Mouse (Mus musculus): ENCODE results near the gene Ralgps1. TPM values are rescaled to one million over a fixed set of nuclear protein-coding genes. Genes with fewer than 3 reads are reported as not detected.

Gene Ralgps1
- polyA plus RNA-seq, 1 experiment from 2014 or later: 19.5 TPM

DNA sequence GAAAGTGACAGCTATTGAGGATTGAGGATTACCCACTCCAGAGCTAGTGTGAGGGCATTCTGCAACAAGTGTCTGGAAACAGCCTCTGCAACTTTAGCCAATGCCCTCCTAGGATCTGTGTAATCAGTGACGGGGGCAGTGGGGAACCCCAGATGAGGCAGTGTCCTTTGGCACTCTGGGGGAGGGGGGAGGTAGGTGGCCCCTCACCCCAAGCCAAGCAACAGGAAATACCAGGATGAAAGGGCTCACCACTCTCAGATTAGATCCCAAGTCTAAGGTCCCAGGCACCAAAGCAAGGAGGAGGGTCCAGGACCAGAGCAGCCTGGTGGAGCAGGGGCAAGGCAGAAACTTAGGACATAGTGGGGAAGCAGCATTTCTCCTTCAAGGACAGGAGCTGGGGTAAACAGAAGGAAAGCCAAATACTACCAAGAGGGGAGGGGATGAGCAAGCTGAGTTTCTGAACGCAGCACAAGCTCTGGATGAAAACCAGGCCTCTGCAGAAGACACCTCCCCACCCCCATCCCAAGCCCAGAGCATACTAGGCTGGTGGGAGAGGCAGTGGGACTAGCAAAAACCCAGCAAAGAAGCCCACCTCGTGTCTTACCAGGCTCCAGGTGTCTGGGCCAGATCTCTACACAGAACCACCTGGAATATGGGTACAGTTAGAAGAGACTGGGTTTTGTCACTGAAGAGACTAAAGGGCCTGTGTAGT lies 121.2 kb downstream of the Ralgps1 start:
- Histone ChIP-seq H3K27ac (ENCODE audit: low read depth, low read length) (no peak overlapping the region), H3K4me2 (ENCODE audit: low read depth, low read length, severe bottlenecking) (no peak overlapping the region), H3K4me1 (replicated peaks; ENCODE audit: control insufficient read depth, insufficient read depth, low read length) (no peaks in the 10 kb centered on the region), H3K9ac (ENCODE audit: low read length) (no peak overlapping the region), H3K27me3 (ENCODE audit: control insufficient read depth, insufficient read depth, low read length) (no peaks in the 10 kb centered on the region), H3K36me3 (ENCODE audit: control insufficient read depth, insufficient read depth, low read length) (no peaks in the 10 kb centered on the region), H3K4me3 (ENCODE audit: low read depth, low read length) (no peak overlapping the region), H3K9me3 (ENCODE audit: control insufficient read depth, low read length) (no peaks in the 10 kb centered on the region)
- DNase-seq (ENCODE audit: low spot score): no peak
- no peak for ATAC-seq (replicated peaks; ENCODE audit: low FRiP score)
- 72% methylated on average over 3 of the region's 3 CpGs for WGBS

GRCm38 (mm10) chr2:33248549-33248948 lies 122.7 kb downstream of the Ralgps1 start:
- no peaks in the 10 kb centered on the region for H3K9me3 ChIP-seq (ENCODE audit: control insufficient read depth, low read length)
- no peak for ATAC-seq (replicated peaks; ENCODE audit: low FRiP score)
- WGBS: 90% methylated on average over 7 of the region's 7 CpGs
- no peak overlapping the region for H3K4me3 ChIP-seq (ENCODE audit: low read depth, low read length)
- H3K36me3 ChIP-seq (ENCODE audit: control insufficient read depth, insufficient read depth, low read length): no peaks in the 10 kb centered on the region
- H3K9ac ChIP-seq (ENCODE audit: low read length): no peak overlapping the region
- no peaks in the 10 kb centered on the region for H3K27me3 ChIP-seq (ENCODE audit: control insufficient read depth, insufficient read depth, low read length)
- H3K27ac ChIP-seq (ENCODE audit: low read depth, low read length): no peak overlapping the region
- DNase-seq (ENCODE audit: low spot score): no peak
- no peak overlapping the region for H3K4me2 ChIP-seq (ENCODE audit: low read depth, low read length, severe bottlenecking)
- H3K4me1 ChIP-seq (replicated peaks; ENCODE audit: control insufficient read depth, insufficient read depth, low read length): no peaks in the 10 kb centered on the region

DNA sequence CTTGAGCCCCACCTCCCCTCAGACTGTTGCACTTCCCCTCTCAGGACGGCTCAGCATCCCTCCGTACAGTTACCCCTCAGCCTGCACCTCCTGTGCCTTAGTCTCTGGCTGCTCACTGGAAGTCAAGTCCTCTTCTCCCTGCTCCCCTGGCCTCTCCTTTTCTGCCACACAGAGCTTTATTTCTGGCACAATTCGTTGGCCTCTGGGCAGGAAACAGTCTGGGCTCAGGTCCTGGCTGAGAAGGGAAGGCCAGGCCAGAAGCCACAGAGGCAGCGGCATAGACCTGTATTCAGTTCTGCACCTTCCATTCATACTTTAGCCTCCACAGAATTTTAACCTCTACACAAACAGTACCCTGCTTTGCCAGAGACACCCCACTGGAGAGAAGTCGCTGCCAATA lies 124.4 kb downstream of the Ralgps1 start:
- Histone ChIP-seq H3K9me3 (ENCODE audit: control insufficient read depth, low read length) (no peaks in the 10 kb centered on the region), H3K36me3 (ENCODE audit: control insufficient read depth, insufficient read depth, low read length) (no peaks in the 10 kb centered on the region), H3K4me1 (replicated peaks; ENCODE audit: control insufficient read depth, insufficient read depth, low read length) (no peaks in the 10 kb centered on the region), H3K9ac (ENCODE audit: low read length) (no peak overlapping the region), H3K4me3 (ENCODE audit: low read depth, low read length) (no peak overlapping the region), H3K27me3 (ENCODE audit: control insufficient read depth, insufficient read depth, low read length) (no peaks in the 10 kb centered on the region), H3K27ac (ENCODE audit: low read depth, low read length) (no peak overlapping the region), H3K4me2 (ENCODE audit: low read depth, low read length, severe bottlenecking) (no peak overlapping the region)
- 85% methylated on average over 5 of the region's 5 CpGs for WGBS
- no peak for DNase-seq (ENCODE audit: low spot score)
- no peak for ATAC-seq (replicated peaks; ENCODE audit: low FRiP score)

DNA sequence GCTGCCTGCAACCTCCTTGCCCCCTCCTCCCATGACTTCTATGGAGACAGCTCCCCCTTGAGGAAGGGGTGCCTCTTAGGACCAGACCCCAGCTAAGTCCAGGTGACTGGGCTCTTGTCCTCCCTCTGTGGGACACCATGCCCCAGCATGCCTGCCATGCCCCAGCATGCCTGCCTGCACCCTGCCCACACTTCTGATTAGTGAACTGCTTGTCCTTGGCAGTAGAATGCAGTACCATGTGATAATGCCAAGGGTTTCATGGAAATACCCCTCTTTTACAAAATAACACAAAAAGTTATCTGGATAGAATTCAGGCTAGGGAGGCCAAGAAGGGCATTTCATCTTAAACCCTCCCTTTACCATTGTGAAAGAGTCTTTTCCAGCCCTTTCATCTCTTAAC lies 125.9 kb downstream of the Ralgps1 start:
- H3K4me3 ChIP-seq (ENCODE audit: low read depth, low read length): no peak overlapping the region
- ATAC-seq (replicated peaks; ENCODE audit: low FRiP score) (no peak), DNase-seq (ENCODE audit: low spot score) (no peak)
- H3K36me3 ChIP-seq (ENCODE audit: control insufficient read depth, insufficient read depth, low read length): no peaks in the 10 kb centered on the region
- no peak overlapping the region for H3K4me2 ChIP-seq (ENCODE audit: low read depth, low read length, severe bottlenecking)
- no peaks in the 10 kb centered on the region for H3K27me3 ChIP-seq (ENCODE audit: control insufficient read depth, insufficient read depth, low read length)
- no peaks in the 10 kb centered on the region for H3K4me1 ChIP-seq (replicated peaks; ENCODE audit: control insufficient read depth, insufficient read depth, low read length)
- no peak overlapping the region for H3K27ac ChIP-seq (ENCODE audit: low read depth, low read length)
- no peaks in the 10 kb centered on the region for H3K9me3 ChIP-seq (ENCODE audit: control insufficient read depth, low read length)
- no peak overlapping the region for H3K9ac ChIP-seq (ENCODE audit: low read length)

DNA sequence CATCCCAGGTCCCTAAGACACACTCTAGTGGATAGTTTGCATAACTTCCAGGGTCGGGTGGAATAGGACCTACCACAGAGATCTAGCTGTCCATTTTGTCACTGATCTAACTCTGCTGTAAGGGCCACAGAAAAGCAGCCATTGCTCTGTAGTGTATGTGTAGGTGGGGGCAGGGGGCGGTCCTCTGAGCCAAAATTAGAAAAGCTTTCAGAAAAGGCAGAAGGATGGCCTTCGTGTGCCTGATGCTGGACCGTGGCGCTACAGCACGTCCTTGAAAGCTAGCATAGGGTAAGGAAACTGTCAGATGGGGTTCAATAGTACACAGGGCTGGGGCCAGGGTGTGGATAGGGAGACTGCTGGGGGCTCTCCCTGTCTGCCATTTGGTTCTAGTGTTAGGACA lies 126.4 kb downstream of the Ralgps1 start:
- no peaks in the 10 kb centered on the region for H3K9me3 ChIP-seq (ENCODE audit: control insufficient read depth, low read length)
- WGBS: 84% methylated on average over 6 of the region's 6 CpGs
- H3K36me3 ChIP-seq (ENCODE audit: control insufficient read depth, insufficient read depth, low read length): no peaks in the 10 kb centered on the region
- no peak overlapping the region for H3K4me2 ChIP-seq (ENCODE audit: low read depth, low read length, severe bottlenecking)
- DNase-seq (ENCODE audit: low spot score) (no peak), ATAC-seq (replicated peaks; ENCODE audit: low FRiP score) (no peak)
- no peaks in the 10 kb centered on the region for H3K27me3 ChIP-seq (ENCODE audit: control insufficient read depth, insufficient read depth, low read length)
- no peaks in the 10 kb centered on the region for H3K4me1 ChIP-seq (replicated peaks; ENCODE audit: control insufficient read depth, insufficient read depth, low read length)
- H3K9ac ChIP-seq (ENCODE audit: low read length): no peak overlapping the region
- no peak overlapping the region for H3K4me3 ChIP-seq (ENCODE audit: low read depth, low read length)
- H3K27ac ChIP-seq (ENCODE audit: low read depth, low read length): no peak overlapping the region

- ATAC-seq (replicated peaks; ENCODE audit: low FRiP score) (no peak), DNase-seq (ENCODE audit: low spot score) (no peak)
- H3K4me2 ChIP-seq (ENCODE audit: low read depth, low read length, severe bottlenecking): no peak overlapping the region
- no peaks in the 10 kb centered on the region for H3K36me3 ChIP-seq (ENCODE audit: control insufficient read depth, insufficient read depth, low read length)
- no peak overlapping the region for H3K27ac ChIP-seq (ENCODE audit: low read depth, low read length)
- H3K27me3 ChIP-seq (ENCODE audit: control insufficient read depth, insufficient read depth, low read length): no peaks in the 10 kb centered on the region
- WGBS: 91% methylated on average over 6 of the region's 6 CpGs
- H3K9me3 ChIP-seq (ENCODE audit: control insufficient read depth, low read length): no peaks in the 10 kb centered on the region
- H3K4me1 ChIP-seq (replicated peaks; ENCODE audit: control insufficient read depth, insufficient read depth, low read length): no peaks in the 10 kb centered on the region
- no peak overlapping the region for H3K4me3 ChIP-seq (ENCODE audit: low read depth, low read length)
- no peak overlapping the region for H3K9ac ChIP-seq (ENCODE audit: low read length)
Observed at GRCm38 (mm10) chr2:33237581-33237980, 133.7 kb downstream of the Ralgps1 start.

DNA sequence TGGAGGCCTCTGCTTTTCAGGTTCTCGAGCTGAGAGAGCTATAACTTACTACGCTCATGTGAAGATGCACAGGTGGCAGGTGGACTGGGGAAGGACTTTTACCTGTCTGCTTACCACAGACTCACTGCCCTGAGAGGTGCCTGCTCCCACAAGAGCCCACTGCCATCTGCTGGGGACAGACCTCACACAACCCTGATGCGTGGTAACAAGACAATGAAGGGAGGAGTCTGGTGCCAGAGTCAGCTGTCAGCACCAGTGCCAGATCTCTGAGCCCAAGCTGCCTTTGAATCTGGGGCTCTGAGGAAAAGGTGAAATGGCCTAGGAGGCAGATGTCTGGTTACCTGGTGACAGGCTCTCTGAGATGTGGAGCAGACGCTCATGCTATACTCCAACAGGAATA lies 136.4 kb downstream of the Ralgps1 start:
- H3K9me3 ChIP-seq (ENCODE audit: control insufficient read depth, low read length): no peaks in the 10 kb centered on the region
- H3K27me3 ChIP-seq (ENCODE audit: control insufficient read depth, insufficient read depth, low read length): no peaks in the 10 kb centered on the region
- no peak overlapping the region for H3K27ac ChIP-seq (ENCODE audit: low read depth, low read length)
- H3K4me1 ChIP-seq (replicated peaks; ENCODE audit: control insufficient read depth, insufficient read depth, low read length): no peaks in the 10 kb centered on the region
- no peak overlapping the region for H3K4me2 ChIP-seq (ENCODE audit: low read depth, low read length, severe bottlenecking)
- no peaks in the 10 kb centered on the region for H3K36me3 ChIP-seq (ENCODE audit: control insufficient read depth, insufficient read depth, low read length)
- H3K4me3 ChIP-seq (ENCODE audit: low read depth, low read length): no peak overlapping the region
- DNase-seq (ENCODE audit: low spot score): no peak
- WGBS: 88% methylated on average over 4 of the region's 4 CpGs
- H3K9ac ChIP-seq (ENCODE audit: low read length): no peak overlapping the region
- no peak for ATAC-seq (replicated peaks; ENCODE audit: low FRiP score)

DNA sequence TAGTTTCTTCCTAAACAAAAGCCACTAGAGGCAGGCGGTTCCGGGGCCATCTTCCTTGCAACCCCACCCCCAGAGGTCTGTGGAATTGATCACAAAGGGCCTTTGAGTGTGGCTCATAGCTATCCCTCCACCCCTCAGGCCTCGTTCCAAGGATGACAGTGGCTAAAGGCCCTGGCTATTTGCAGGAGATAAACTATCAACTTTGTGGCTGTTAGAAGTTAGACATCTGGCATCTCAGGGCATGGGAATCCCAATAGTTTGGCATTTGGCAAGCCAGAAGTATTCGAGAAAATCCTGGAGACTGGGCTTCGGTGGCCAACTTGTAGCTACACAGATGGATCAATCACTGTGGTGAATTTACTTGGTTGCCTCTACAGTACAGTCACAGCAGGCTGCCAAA lies 137.4 kb downstream of the Ralgps1 start:
- no peak for ATAC-seq (replicated peaks; ENCODE audit: low FRiP score)

More for the DNA sequence above, 137.4 kb downstream of the Ralgps1 start:
- Histone ChIP-seq H3K4me2 (ENCODE audit: low read depth, low read length, severe bottlenecking) (no peak overlapping the region), H3K9me3 (ENCODE audit: control insufficient read depth, low read length) (no peaks in the 10 kb centered on the region), H3K36me3 (ENCODE audit: control insufficient read depth, insufficient read depth, low read length) (peaks cover 3% of the 10 kb centered on the region; the same call in 1 of the 2 replicates), H3K4me3 (ENCODE audit: low read depth, low read length) (no peak overlapping the region), H3K27ac (ENCODE audit: low read depth, low read length) (no peak overlapping the region), H3K27me3 (ENCODE audit: control insufficient read depth, insufficient read depth, low read length) (no peaks in the 10 kb centered on the region), H3K9ac (ENCODE audit: low read length) (no peak overlapping the region), H3K4me1 (replicated peaks; ENCODE audit: control insufficient read depth, insufficient read depth, low read length) (no peaks in the 10 kb centered on the region)
- DNase-seq (ENCODE audit: low spot score): no peak
- WGBS: 84% methylated on average over 5 of the region's 5 CpGs

Measured in forebrain, embryonic 11.5 days (tissue).